Mouse (Mus musculus) liver, embryonic 11.5 days (tissue): ENCODE data around the gene Cant1. TPM values are rescaled to one million over a fixed set of nuclear protein-coding genes. Genes with fewer than 3 reads are reported as not detected.

Experiments used
- ATAC-seq: fragments of 200-750 bp; cut with Nextera tagmentation; replicated peaks from 2 replicates; pipeline ENCODE4 v1.8.0; 2017; ENCODE audit warnings: moderate number of reproducible peaks, mild to moderate bottlenecking, moderate TSS enrichment, moderate library complexity; ENCODE audit not compliant: low FRiP score
- DNase-seq: peaks from one replicate; pipeline ENCODE4 v3.0.0-alpha.2; 2017; ENCODE audit warnings: low spot score
- H3K27ac ChIP-seq: fragments of 300-500 bp; sonication (generic); 2 replicates; pipeline ENCODE4 v1.5.1; 2014; ENCODE audit warnings: mild to moderate bottlenecking, low read depth, low read length, control low read depth
- H3K27me3 ChIP-seq: fragments of 300-500 bp; sonication (generic); replicated peaks from 2 replicates; pipeline ENCODE4 v1.6.1; 2014; ENCODE audit warnings: low read length, mixed read lengths; ENCODE audit not compliant: control insufficient read depth, insufficient read depth
- H3K36me3 ChIP-seq: fragments of 300-500 bp; sonication (generic); 2 replicates; pipeline ENCODE4 v1.6.1; 2014; ENCODE audit warnings: mild to moderate bottlenecking, low read length, moderate library complexity, mixed read lengths; ENCODE audit not compliant: control insufficient read depth, insufficient read depth
- H3K4me1 ChIP-seq: fragments of 300-500 bp; sonication (generic); replicated peaks from 2 replicates; pipeline ENCODE4 v1.6.1; 2014; ENCODE audit warnings: low read length, mixed read lengths; ENCODE audit not compliant: control insufficient read depth, insufficient read depth
- H3K4me2 ChIP-seq: fragments of 300-500 bp; sonication (generic); 2 replicates; pipeline ENCODE4 v1.6.1; 2014; ENCODE audit warnings: mild to moderate bottlenecking, control low read depth, moderate library complexity
- H3K4me3 ChIP-seq: fragments of 300-500 bp; sonication (generic); 2 replicates; pipeline ENCODE4 v1.5.1; 2014; ENCODE audit warnings: low read depth, low read length, control low read depth
- H3K9ac ChIP-seq: fragments of 300-500 bp; sonication (generic); 2 replicates; pipeline ENCODE4 v1.6.1; 2014; ENCODE audit warnings: low read depth, low read length, control low read depth
- H3K9me3 ChIP-seq: fragments of 300-500 bp; sonication (generic); 2 replicates; pipeline ENCODE4 v1.6.1; 2016; ENCODE audit warnings: low read length, inconsistent platforms, mixed read lengths; ENCODE audit not compliant: control insufficient read depth
- WGBS: fragments of 180-500 bp; shearing (Covaris S2); extraction: QIAGEN DNeasy Blood & Tissue Kit; methylation state at CpG from one replicate; pipeline ENCODE4 v1.1.7; 2014; 5-methylcytosine and 5-hydroxymethylcytosine counted together
- polyA plus RNA-seq: library from polyadenylated mRNA; unstranded; fragments of >200 nt; fragmentation: Nextera tagmentation; extraction: Ambion mirVana; gene quantifications from 2 replicates; pipeline ENCODE4 v1.2.1, GENCODE M21; 2014

The Cant1 gene
- polyA plus RNA-seq, 1 experiment from 2014 or later, result 21.1 TPM

DNA sequence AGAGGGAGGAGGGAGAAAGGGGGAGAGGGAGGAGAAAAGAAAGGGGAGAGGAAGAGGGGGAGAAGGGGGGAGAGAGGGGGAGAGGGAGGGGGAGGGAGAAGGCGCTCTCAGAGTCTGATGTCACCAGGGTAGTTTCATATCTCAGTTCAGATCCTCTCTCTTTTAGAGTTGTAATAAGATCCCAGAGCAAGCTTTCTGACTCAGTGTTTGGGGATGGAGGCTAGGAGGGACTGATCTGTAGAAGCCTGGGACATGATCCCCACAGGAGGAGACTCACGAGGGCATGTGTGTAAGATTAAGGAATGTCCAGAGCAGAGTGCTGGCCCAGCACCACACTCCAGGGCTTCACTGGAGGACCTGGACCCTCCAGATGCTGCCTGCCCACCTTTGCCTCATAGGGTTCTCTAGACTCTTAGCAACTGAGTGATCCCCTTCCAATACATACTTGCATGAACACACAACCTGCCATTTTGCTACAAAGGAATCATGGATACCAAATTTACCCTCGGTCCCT is 8.4 kb upstream of the Cant1 start:
- no peaks in the 10 kb centered on the region for H3K9me3 ChIP-seq
- DNase-seq (no peak), ATAC-seq (no peak)
- H3K4me1 ChIP-seq, result peaks cover 15% of the 10 kb centered on the region
- H3K4me3 ChIP-seq, result no peak overlapping the region
- peaks cover 9% of the 10 kb centered on the region; the same call in 1 of the 2 replicates for H3K27me3 ChIP-seq
- peak overlapping the region; percentile 53 for H3K4me2 ChIP-seq
- peak overlapping the region; percentile 52; the same call in 1 of the 2 replicates for H3K27ac ChIP-seq
- WGBS, result 28% methylated on average over 3 of the region's 3 CpGs
- H3K36me3 ChIP-seq, result no peaks in the 10 kb centered on the region
- H3K9ac ChIP-seq, result no peak overlapping the region

DNA sequence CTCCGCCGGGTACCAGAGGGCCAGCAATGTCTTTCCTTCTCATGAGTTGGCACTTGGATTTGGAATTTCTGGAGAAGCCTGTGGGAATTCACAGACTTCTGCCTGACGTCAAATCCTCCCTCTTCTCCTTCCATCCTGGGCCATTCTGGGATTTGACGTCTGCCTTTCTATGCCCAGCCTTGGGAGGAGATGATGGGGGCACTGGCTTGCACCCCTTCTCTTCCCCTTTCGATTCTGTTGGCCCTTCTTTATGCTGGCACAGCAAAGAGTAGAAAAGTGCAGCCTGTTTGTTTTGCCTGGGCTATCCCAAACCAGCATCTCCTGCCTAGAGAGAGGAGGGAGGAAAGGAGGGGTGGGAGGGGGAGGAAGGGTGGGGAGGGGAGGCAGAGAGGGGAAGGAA is 7.9 kb upstream of the Cant1 start:
- Histone ChIP-seq H3K4me3 (no peak overlapping the region), H3K9ac (no peak overlapping the region), H3K27ac (no peak overlapping the region), H3K4me1 (peaks cover 15% of the 10 kb centered on the region), H3K9me3 (no peaks in the 10 kb centered on the region), H3K4me2 (no peak overlapping the region), H3K27me3 (peaks cover 9% of the 10 kb centered on the region; the same call in 1 of the 2 replicates), H3K36me3 (no peaks in the 10 kb centered on the region)
- 65% methylated on average over 5 of the region's 5 CpGs for WGBS
- DNase-seq, result no peak
- ATAC-seq, result no peak

DNA sequence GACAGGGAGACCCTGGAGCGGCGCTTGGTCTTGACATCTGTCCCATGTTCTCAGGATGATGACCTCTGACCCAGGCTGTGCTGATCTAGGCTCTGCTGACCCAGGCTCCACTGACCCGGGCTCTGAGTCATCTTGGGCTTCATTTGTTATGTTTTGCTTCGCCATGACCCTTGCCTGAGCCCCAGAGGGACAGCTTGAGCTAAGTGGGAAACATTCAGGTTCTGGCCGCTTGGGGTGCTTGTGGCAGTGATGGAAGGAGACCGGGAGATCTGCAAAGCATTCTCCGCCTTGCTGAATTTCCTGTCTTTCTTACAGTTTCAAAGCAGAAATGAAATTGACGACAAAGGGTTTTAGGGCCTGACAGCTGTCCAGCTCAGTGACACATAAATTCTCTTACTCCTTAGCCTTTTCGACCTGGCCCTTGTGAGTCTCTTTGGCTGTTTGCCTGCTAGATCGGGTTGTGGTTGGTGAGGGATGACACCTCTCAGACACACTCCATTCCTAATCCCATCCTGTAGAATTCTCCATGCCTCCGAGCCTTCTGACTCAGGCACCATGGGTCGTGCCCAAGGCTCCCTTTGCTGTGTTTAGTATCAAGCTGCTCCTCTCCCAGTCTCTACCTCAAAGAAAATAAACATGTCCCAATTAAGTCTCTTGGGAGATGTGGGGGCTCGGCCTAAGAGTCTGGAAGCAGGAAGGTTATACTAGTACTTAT is 5.9 kb upstream of the Cant1 start:
- Histone ChIP-seq H3K9me3 (no peaks in the 10 kb centered on the region), H3K4me1 (peaks cover 15% of the 10 kb centered on the region), H3K9ac (no peak overlapping the region), H3K36me3 (no peaks in the 10 kb centered on the region), H3K27me3 (peaks cover 9% of the 10 kb centered on the region; the same call in 1 of the 2 replicates), H3K4me2 (no peak overlapping the region), H3K4me3 (no peak overlapping the region), H3K27ac (no peak overlapping the region)
- WGBS, result 57% methylated on average over 13 of the region's 13 CpGs
- DNase-seq (no peak), ATAC-seq (no peak)

DNA sequence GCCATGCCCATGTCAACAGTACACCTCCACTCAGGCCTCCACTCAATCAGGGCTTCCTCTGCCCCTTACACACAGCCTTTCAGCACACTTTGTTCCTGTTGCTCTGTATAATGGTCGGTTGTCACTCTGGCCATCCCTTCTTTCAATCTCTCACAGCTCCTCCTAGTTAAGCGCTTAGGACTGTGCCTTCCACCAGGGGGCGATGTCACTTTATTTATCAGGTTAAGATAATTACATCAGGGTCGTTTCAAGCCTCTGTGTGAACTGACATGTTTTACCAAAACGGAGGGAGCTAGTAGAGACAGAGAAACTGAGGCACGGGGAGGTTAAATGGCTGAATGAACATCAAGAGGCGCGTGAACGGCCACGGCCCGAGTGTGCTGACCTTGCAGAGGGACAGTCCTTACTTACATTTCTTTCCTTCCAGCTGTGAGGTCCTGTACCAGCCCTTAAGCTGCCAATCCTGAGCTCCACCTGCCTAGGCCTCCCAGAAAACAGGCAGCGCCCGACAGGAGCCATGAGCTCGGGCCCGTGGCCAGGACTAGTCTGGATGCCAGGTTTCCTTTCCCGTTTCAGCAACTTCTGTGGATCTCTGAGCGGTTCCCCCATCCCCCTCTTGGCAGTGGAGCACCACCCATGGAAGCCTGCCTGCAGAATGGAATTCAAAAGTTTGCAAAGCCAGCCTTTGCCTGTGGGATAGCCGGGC is 4.5 kb upstream of the Cant1 start:
- Histone ChIP-seq H3K4me3 (no peak overlapping the region), H3K9me3 (no peaks in the 10 kb centered on the region), H3K9ac (no peak overlapping the region), H3K27me3 (peaks cover 5% of the 10 kb centered on the region; the same call in 1 of the 2 replicates), H3K36me3 (no peaks in the 10 kb centered on the region), H3K4me2 (peak overlapping the region; percentile 23), H3K27ac (no peak overlapping the region), H3K4me1 (peaks cover 15% of the 10 kb centered on the region)
- no peak for ATAC-seq
- 9% methylated on average over 18 of the region's 18 CpGs for WGBS
- peak; percentile 61 for DNase-seq

DNA sequence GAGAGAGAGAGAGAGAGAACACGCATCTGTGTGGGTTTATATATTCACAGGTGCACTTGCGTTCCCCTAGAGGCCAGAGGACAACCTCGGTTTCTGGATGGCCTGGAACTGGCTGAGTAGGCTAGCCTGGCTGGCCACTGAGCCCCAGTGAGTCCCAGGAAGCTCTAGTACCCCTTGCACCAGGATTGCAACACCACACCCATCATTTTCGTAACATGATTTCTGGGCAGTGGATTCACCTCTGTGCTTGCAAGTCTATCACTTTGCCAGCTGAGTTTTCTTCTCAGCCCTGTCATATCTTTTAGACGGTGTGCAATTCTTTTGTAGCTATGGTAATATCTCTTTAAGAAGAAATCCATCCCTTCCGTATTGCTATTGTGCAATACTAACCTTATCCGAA is 1.4 kb upstream of the Cant1 start:
- Histone ChIP-seq H3K36me3 (peaks cover 3% of the 10 kb centered on the region; the same call in 1 of the 2 replicates), H3K4me1 (peaks cover 17% of the 10 kb centered on the region), H3K9ac (no peak overlapping the region), H3K27me3 (no peaks in the 10 kb centered on the region), H3K4me3 (no peak overlapping the region), H3K9me3 (no peaks in the 10 kb centered on the region), H3K27ac (no peak overlapping the region), H3K4me2 (no peak overlapping the region)
- ATAC-seq, result no peak
- no peak for DNase-seq
- 76% methylated on average over 7 of the region's 7 CpGs for WGBS

DNA sequence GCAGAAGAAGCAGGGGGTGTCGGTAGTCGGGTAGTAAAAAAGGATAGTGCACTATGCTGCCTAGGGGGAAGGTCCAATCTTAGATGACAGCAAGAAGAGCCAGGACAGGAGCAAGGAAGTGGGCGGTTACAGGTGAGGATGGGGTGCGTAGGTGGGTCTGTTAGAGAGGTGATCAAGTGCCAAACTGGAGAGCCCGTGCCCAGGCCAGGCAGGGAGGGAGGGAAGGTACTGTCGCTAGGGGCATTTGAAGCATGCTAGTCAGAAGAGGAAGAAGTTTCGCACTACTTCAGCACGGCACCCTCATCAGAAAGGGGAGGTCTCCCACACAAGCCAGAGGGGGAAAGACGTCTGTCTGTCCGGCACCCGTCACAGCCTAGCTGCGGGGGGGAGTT is 448 bp downstream of the Cant1 start:
- no peak; the same call in 1 of the 2 replicates for ATAC-seq

DNA sequence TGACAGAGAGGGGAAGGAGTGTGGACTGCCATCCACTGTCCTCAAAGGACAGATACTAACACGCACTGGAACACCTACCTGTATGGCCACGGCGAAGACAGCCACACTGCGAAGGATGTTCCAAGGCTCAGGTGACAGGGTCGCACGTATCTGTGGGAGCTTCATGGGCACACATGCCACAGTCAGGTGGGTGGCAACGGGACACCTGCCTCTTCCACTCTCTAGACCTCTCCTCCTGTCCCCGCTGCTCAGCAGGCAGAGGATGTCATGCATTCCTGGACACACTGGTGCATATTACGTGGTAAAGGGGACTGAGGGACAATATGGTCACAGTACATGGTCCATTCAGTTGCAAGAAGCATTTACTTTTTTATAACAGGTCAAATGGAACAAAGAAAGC is 1.4 kb downstream of the Cant1 start:
- H3K9ac ChIP-seq, result peak overlapping the region; percentile 82
- no peak overlapping the region for H3K27ac ChIP-seq
- no peak for DNase-seq
- H3K36me3 ChIP-seq, result peaks cover 6% of the 10 kb centered on the region; the same call in 1 of the 2 replicates
- peak overlapping the region; percentile 74 for H3K4me2 ChIP-seq
- WGBS, result 93% methylated on average over 9 of the region's 9 CpGs
- H3K4me3 ChIP-seq, result peak overlapping the region; percentile 78
- H3K27me3 ChIP-seq, result no peaks in the 10 kb centered on the region
- ATAC-seq, result no peak
- H3K4me1 ChIP-seq, result peaks cover 9% of the 10 kb centered on the region
- no peaks in the 10 kb centered on the region for H3K9me3 ChIP-seq

More for the DNA sequence above, 448 bp downstream of the Cant1 start:
- Histone ChIP-seq H3K36me3 (peaks cover 6% of the 10 kb centered on the region; the same call in 1 of the 2 replicates), H3K4me3 (peak overlapping the region; percentile 78), H3K4me1 (peaks cover 9% of the 10 kb centered on the region), H3K4me2 (peak overlapping the region; percentile 74), H3K9me3 (no peaks in the 10 kb centered on the region), H3K27me3 (no peaks in the 10 kb centered on the region), H3K9ac (peak overlapping the region; percentile 82), H3K27ac (0 out of 2 replicates have a peak overlapping the region, but pooled peaks have one; percentile 9)
- no peak for DNase-seq
- WGBS, result 3% methylated on average over 12 of the region's 12 CpGs

DNA sequence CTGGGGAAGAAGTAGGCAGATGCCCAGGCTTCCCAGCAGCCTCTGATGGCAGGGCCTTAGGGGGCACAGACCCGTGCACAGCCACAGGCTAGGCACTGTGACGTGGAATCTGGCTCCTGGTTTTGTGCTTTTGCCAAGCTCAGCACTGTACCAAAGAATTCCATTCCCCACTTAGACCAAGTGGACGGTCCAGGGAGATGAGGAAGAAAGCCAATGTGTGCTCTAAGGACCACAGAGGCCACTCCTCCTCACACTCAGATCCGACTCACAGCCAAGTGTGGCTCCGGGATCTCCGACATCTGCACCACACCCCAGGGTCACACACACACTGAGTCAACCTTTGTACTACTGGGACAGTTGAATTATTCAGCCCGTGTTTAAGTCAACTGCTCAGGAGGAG is 2.8 kb downstream of the Cant1 start:
- Histone ChIP-seq H3K9ac (no peak overlapping the region), H3K27me3 (no peaks in the 10 kb centered on the region), H3K4me2 (no peak overlapping the region), H3K4me1 (peaks cover 9% of the 10 kb centered on the region), H3K36me3 (peaks cover 9% of the 10 kb centered on the region; the same call in 1 of the 2 replicates), H3K4me3 (no peak overlapping the region), H3K9me3 (no peaks in the 10 kb centered on the region), H3K27ac (no peak overlapping the region)
- ATAC-seq (no peak), DNase-seq (no peak)
- 85% methylated on average over 7 of the region's 7 CpGs for WGBS
